Mouse (Mus musculus): ENCODE measurements at regions not wholly inside any gene's neighbourhood (a gene's known extent, or its start where the extent isn't known, plus 50 kb on each side); places are given as distances from the start of the nearest gene placed in this dataset.
"Not testable (repeated sequence)": the region's sequence is repeated elsewhere in the genome, so short reads cannot be mapped to it uniquely, and the experiment has no call there.

- no peak for DNase-seq (ENCODE audit: low read depth, low spot score)
These were observed 447.5 kb downstream of the Kcnt2 start for GRCm38 (mm10) chr1:140693482-140693881.

GRCm38 (mm10) chr1:140730189-140730588 lies 484.2 kb downstream of the Kcnt2 start:
- DNase-seq (ENCODE audit: low read depth, low spot score) = no peak

GRCm38 (mm10) chr1:140739001-140739728 lies 493.2 kb downstream of the Kcnt2 start:
- DNase-seq (ENCODE audit: low read depth, low spot score) = no peak

- no peak for DNase-seq (ENCODE audit: low read depth, low spot score)
These were observed 494.1 kb downstream of the Kcnt2 start for GRCm38 (mm10) chr1:140740081-140740480.

GRCm38 (mm10) chr1:140748011-140748410 lies 502.1 kb downstream of the Kcnt2 start:
- peak; percentile 61 for DNase-seq (ENCODE audit: low read depth, low spot score)

GRCm38 (mm10) chr1:140765906-140766305 lies 519.9 kb downstream of the Kcnt2 start:
- no peak for DNase-seq (ENCODE audit: low read depth, low spot score)

- not testable (repeated sequence) for DNase-seq (ENCODE audit: low read depth, low spot score)
These were observed 527.8 kb downstream of the Kcnt2 start for GRCm38 (mm10) chr1:140773769-140774168.

- no peak for DNase-seq (ENCODE audit: low read depth, low spot score)
These were observed 564.2 kb downstream of the Kcnt2 start for GRCm38 (mm10) chr1:140810170-140810569.

GRCm38 (mm10) chr1:140838766-140839165 lies 592.8 kb downstream of the Kcnt2 start:
- no peak for DNase-seq (ENCODE audit: low read depth, low spot score)

- no peak for DNase-seq (ENCODE audit: low read depth, low spot score)
These were observed 594.6 kb downstream of the Kcnt2 start for GRCm38 (mm10) chr1:140840579-140840978.

- DNase-seq (ENCODE audit: low read depth, low spot score) = not testable (repeated sequence)
These were observed 602.1 kb downstream of the Kcnt2 start for GRCm38 (mm10) chr1:140848053-140848452.

- DNase-seq (ENCODE audit: low read depth, low spot score) = no peak
These were observed 605.6 kb downstream of the Kcnt2 start for GRCm38 (mm10) chr1:140851568-140851967.
